Mouse (Mus musculus): ENCODE measurements around the gene Adipor2.

GRCm38 (mm10) chr6:119386421-119386820, 31.1 kb downstream of the Adipor2 start:
- no peak for TF ChIP-seq EP300 (IDR thresholded peaks at IDR 0.05; ENCODE audit: low read depth)
- no peak for TF ChIP-seq CTCF (IDR thresholded peaks at IDR 0.05; ENCODE audit: low read depth)
